Mouse (Mus musculus) liver, adult 2 months (tissue): ENCODE data around the gene Zbtb42. TPM values are rescaled to one million over a fixed set of nuclear protein-coding genes. Genes with fewer than 3 reads are reported as not detected.

Experiments used
- DNase-seq: peaks from one replicate; pipeline ENCODE4 v3.0.0-alpha.2; 2011; ENCODE audit warnings: low read depth, low spot score; ENCODE audit errors: extremely low read depth
- H3K27ac ChIP-seq: fragments of 200-500 bp; replicated peaks from 2 replicates; pipeline ENCODE4 v1.5.1; 2012; ENCODE audit warnings: low read depth, mild to moderate bottlenecking, control low read depth, inconsistent platforms, low read length; ENCODE audit not compliant: insufficient read depth
- H3K27me3 ChIP-seq: fragments of 200-500 bp; 2 replicates; pipeline ENCODE4 v1.6.1; 2012; ENCODE audit warnings: mild to moderate bottlenecking, moderate library complexity, low read length, inconsistent platforms; ENCODE audit not compliant: control insufficient read depth, insufficient read depth
- H3K36me3 ChIP-seq: fragments of 200-500 bp; 2 replicates; pipeline ENCODE4 v1.6.1; 2012; ENCODE audit warnings: low read length, inconsistent platforms; ENCODE audit not compliant: control insufficient read depth, insufficient read depth
- H3K4me1 ChIP-seq: fragments of 200-500 bp; 2 replicates; pipeline ENCODE4 v1.6.1; 2011; ENCODE audit warnings: low read length; ENCODE audit not compliant: control insufficient read depth, insufficient read depth
- H3K4me3 ChIP-seq: fragments of 200-500 bp; 2 replicates; pipeline ENCODE4 v1.5.1; 2011; ENCODE audit warnings: low read depth, mild to moderate bottlenecking, control low read depth, low read length, moderate library complexity; ENCODE audit not compliant: insufficient read depth
- H3K79me2 ChIP-seq: fragments of 200-500 bp; 2 replicates; pipeline ENCODE4 v1.6.1; 2012; ENCODE audit warnings: inconsistent platforms, mild to moderate bottlenecking, low read length, moderate library complexity; ENCODE audit not compliant: control insufficient read depth, insufficient read depth
- H3K9ac ChIP-seq: fragments of 200-500 bp; 2 replicates; pipeline ENCODE4 v1.6.1; 2012; ENCODE audit warnings: low read depth, mild to moderate bottlenecking, control low read depth, inconsistent platforms, low read length
- CTCF ChIP-seq: fragments of 200-500 bp; IDR thresholded peaks from 2 replicates; pipeline ENCODE4 v1.5.1; 2011; ENCODE audit warnings: low read depth, low read length, control low read depth
- POLR2A ChIP-seq: fragments of 200-500 bp; IDR thresholded peaks from 2 replicates; pipeline ENCODE4 v1.6.1; 2011; ENCODE audit warnings: low read length, control low read depth; ENCODE audit not compliant: insufficient read depth; ENCODE audit errors: extremely low read depth
- WGBS: fragments of 180-500 bp; shearing (Covaris S2); methylation state at CpG from one replicate; pipeline ENCODE4 v1.1.7; 2018; 5-methylcytosine and 5-hydroxymethylcytosine counted together
- polyA plus RNA-seq: library from polyadenylated mRNA; depleted of rRNA; stranded (reverse); fragments of >200 nt; gene quantifications from 2 replicates; pipeline ENCODE4 v1.2.3, GENCODE M21; 2012
- total RNA-seq: library from RNA; depleted of rRNA; stranded (reverse); fragments of >200 nt; gene quantifications from 2 replicates; pipeline ENCODE4 v1.2.3, GENCODE M21; 2014

Zbtb42 gene
- total and polyA plus RNA-seq, 2 experiments: 0.83 to 7.9 TPM

GRCm38 (mm10) chr12:112663716-112664115, 14.9 kb upstream of the Zbtb42 start:
- Histone ChIP-seq H3K9ac (no peak overlapping the region), H3K4me3 (no peak overlapping the region), H3K4me1 (peaks cover 15% of the 10 kb centered on the region), H3K27me3 (no peaks in the 10 kb centered on the region), H3K36me3 (peaks cover 2% of the 10 kb centered on the region; the same call in 1 of the 2 replicates), H3K79me2 (peaks cover 40% of the 10 kb centered on the region; the same call in 1 of the 2 replicates), H3K27ac (no peak overlapping the region)
- TF ChIP-seq CTCF (no peak), POLR2A (no peak)
- 96% methylated on average over 12 of the region's 12 CpGs for WGBS
- DNase-seq: no peak

GRCm38 (mm10) chr12:112664124-112664523, 14.5 kb upstream of the Zbtb42 start:
- no peak for TF ChIP-seq POLR2A
- TF ChIP-seq CTCF: no peak
- peaks cover 40% of the 10 kb centered on the region; the same call in 1 of the 2 replicates for H3K79me2 ChIP-seq
- no peak overlapping the region for H3K4me3 ChIP-seq
- peaks cover 19% of the 10 kb centered on the region for H3K4me1 ChIP-seq
- H3K9ac ChIP-seq: no peak overlapping the region
- DNase-seq: no peak
- H3K27ac ChIP-seq: no peak overlapping the region
- H3K36me3 ChIP-seq: peaks cover 2% of the 10 kb centered on the region; the same call in 1 of the 2 replicates
- WGBS: 82% methylated on average over 2 of the region's 2 CpGs
- no peaks in the 10 kb centered on the region for H3K27me3 ChIP-seq

- Histone ChIP-seq H3K9ac (no peak overlapping the region), H3K27me3 (no peaks in the 10 kb centered on the region), H3K4me1 (peaks cover 19% of the 10 kb centered on the region), H3K36me3 (0 out of 2 replicates have a peak, but pooled peaks cover 2% of the 10 kb centered on the region), H3K4me3 (no peak overlapping the region), H3K79me2 (peaks cover 42% of the 10 kb centered on the region), H3K27ac (no peak overlapping the region)
- 78% methylated on average over 5 of the region's 5 CpGs for WGBS
- no peak for TF ChIP-seq CTCF
- TF ChIP-seq POLR2A: no peak
- DNase-seq: no peak
Observed at GRCm38 (mm10) chr12:112664656-112665055, 14.0 kb upstream of the Zbtb42 start.

- Histone ChIP-seq H3K4me1 (peaks cover 24% of the 10 kb centered on the region), H3K27ac (no peak overlapping the region), H3K4me3 (peak overlapping the region; percentile 24; the same call in 1 of the 2 replicates), H3K9ac (peak overlapping the region; percentile 15), H3K36me3 (0 out of 2 replicates have a peak, but pooled peaks cover 2% of the 10 kb centered on the region), H3K79me2 (peaks cover 50% of the 10 kb centered on the region), H3K27me3 (no peaks in the 10 kb centered on the region)
- TF ChIP-seq POLR2A (no peak), CTCF (no peak)
- DNase-seq: no peak
- WGBS: 25% methylated on average over 18 of the region's 18 CpGs
Observed at GRCm38 (mm10) chr12:112665445-112665844, 13.2 kb upstream of the Zbtb42 start.

- no peaks in the 10 kb centered on the region for H3K27me3 ChIP-seq
- H3K4me1 ChIP-seq: peaks cover 28% of the 10 kb centered on the region
- 0 out of 2 replicates have a peak, but pooled peaks cover 2% of the 10 kb centered on the region for H3K36me3 ChIP-seq
- peaks cover 55% of the 10 kb centered on the region for H3K79me2 ChIP-seq
- TF ChIP-seq POLR2A (no peak), CTCF (no peak)
- no peak for DNase-seq
- 72% methylated on average over 9 of the region's 9 CpGs for WGBS
- H3K4me3 ChIP-seq: no peak overlapping the region; the same call in 1 of the 2 replicates
- H3K9ac ChIP-seq: peak overlapping the region; percentile 15; the same call in 1 of the 2 replicates
- no peak overlapping the region for H3K27ac ChIP-seq
Observed at GRCm38 (mm10) chr12:112665881-112666544, 12.6 kb upstream of the Zbtb42 start.
